Mouse (Mus musculus): ENCODE results near the gene Lpin1.

The Lpin1 gene

GRCm38 (mm10) chr12:16515183-16515582, 95.6 kb downstream of the Lpin1 start:
- no peak for DNase-seq

GRCm38 (mm10) chr12:16512991-16513390, 97.8 kb downstream of the Lpin1 start:
- DNase-seq: no peak

- DNase-seq: peak; percentile 86 to 89
Observed at GRCm38 (mm10) chr12:16509122-16509752, 101.5 kb downstream of the Lpin1 start.

GRCm38 (mm10) chr12:16506796-16507790, 103.7 kb downstream of the Lpin1 start:
- DNase-seq: peak; percentile 45 to 53

GRCm38 (mm10) chr12:16504244-16504643, 106.5 kb downstream of the Lpin1 start:
- peak; percentile 45 to 48 for DNase-seq

DNA sequence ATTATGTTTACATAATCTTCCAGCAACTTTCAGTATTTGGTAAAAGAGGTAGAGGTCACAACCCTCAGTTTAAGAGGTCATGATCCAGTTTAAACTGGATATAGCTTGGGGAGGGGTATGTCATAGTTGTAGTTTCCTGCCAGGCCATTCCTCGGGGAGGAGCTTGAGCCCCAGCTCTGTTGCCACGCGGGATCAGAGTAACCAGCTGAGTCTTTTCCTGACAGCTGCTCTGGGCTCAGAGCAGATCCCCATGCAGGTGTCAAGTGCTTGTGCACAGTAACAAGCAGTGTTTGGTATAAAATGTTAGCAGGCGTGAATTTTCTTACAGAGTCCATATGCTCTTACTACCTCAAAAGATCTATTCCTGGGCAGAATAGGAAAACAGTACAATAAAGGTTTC, 112.8 kb downstream of the Lpin1 start:
- no peak for DNase-seq

DNA sequence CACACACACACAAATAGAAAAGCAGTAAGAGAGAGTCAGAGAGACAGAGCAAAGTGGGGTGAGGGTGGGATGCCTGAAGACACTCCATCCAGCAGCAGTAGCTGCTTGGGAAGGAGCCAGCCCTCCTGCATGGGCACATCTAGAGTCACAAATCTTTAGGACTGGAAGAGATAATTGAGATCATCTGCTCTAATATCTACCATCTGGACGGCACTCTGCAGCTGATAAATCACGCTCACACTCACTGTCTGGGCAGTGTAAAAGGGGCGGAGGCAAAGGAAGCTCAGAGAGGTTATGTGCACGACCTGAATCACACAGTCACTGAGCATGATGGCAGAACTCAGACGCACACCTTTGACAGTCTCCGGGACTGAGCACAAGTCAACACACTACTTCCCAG, 118.1 kb downstream of the Lpin1 start:
- no peak for DNase-seq

DNA sequence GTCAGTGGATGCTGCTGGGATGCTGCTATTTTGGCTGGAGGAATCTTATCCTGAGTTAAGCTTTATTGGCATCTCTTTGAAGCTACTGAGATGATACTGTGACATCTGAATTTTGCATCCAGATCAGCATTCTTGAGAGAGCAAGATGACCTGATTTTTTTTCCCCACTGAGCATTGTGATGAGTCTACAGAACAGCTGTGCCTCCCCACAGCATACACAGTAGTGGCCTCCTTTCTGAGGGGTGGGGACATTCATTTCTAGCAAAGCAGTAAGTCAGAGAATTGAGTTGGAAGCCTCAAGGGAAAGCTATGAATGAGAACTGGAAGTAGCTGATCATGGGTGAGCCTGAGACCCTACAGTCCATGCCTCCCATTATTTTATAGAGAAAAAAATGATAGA, 121.9 kb downstream of the Lpin1 start:
- DNase-seq: no peak

- no peak for DNase-seq
Observed at GRCm38 (mm10) chr12:16487453-16487852, 123.3 kb downstream of the Lpin1 start.

Data from B cell, adult 2 months (primary cell).